Mouse (Mus musculus): ENCODE measurements around the gene Zfand3.

Zfand3 gene

GRCm38 (mm10) chr17:30053463-30053862 lies 48.9 kb downstream of the Zfand3 start:
- DNase-seq (ENCODE audit: low spot score) = no peak

DNA sequence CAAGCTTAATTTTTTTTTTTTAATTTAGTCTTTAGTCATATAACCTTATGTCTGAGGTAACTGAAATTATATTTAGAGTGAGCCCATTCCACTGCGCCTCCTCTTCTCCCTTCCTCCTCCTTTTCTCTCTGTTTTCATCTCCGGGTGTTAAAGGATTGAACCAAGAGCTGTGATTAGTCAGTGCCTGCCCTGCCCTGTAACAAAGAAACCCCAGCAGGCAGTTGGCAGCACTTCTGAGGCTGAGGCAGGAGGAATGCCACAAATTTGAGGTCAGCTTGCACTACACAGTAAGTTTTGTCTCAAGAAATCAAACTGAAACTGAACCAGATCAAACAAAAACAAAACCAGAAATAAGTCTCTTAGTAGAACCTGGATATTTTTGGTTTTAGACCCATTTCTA lies 49.3 kb downstream of the Zfand3 start:
- DNase-seq (ENCODE audit: low spot score) = no peak

DNA sequence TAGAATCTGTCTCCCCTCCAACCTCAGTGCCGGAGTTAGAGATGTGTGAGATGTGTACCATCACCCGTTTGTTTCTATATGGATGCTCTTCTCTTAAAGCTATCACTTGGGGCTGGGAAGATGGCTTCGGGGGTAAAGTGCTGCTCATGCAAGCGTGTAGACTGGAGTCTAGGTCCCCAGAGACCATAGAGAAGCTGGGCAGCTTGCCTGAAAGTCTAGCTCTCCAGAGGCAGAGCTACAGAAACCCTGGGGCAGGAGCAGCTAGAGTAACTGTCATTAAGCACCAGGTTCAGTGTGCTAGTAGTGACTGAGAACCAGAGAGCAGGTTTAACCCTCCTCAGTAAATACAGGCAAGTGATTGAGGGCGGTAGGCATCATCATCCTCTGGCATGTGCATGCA lies 51.7 kb downstream of the Zfand3 start:
- no peak for DNase-seq (ENCODE audit: low spot score)

- DNase-seq (ENCODE audit: low spot score) = no peak
Observed at GRCm38 (mm10) chr17:30058594-30058993, 54.1 kb downstream of the Zfand3 start.

DNA sequence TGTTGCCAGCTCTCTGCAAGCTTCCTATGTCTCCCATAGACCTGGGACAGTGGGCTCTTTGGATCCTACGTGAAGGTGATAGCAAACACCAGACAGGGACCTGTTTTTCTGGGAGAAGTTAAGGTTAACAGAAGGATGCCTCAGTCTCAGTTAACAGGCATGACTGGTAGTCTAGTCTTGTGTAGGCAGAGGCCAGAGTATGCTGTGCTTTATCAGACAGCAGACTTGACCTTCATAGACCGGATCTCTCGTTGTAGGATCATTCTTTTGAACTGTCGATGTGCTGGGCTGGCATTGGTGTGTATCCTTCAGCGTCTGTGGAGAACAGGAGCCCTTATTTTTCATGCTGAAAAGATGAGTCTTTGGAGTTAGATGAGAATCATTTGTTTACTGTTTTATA lies 54.5 kb downstream of the Zfand3 start:
- DNase-seq (ENCODE audit: low spot score) = no peak

GRCm38 (mm10) chr17:30061100-30061837 lies 56.7 kb downstream of the Zfand3 start:
- DNase-seq (ENCODE audit: low spot score) = no peak

GRCm38 (mm10) chr17:30063849-30064248 lies 59.3 kb downstream of the Zfand3 start:
- no peak for DNase-seq (ENCODE audit: low spot score)

DNA sequence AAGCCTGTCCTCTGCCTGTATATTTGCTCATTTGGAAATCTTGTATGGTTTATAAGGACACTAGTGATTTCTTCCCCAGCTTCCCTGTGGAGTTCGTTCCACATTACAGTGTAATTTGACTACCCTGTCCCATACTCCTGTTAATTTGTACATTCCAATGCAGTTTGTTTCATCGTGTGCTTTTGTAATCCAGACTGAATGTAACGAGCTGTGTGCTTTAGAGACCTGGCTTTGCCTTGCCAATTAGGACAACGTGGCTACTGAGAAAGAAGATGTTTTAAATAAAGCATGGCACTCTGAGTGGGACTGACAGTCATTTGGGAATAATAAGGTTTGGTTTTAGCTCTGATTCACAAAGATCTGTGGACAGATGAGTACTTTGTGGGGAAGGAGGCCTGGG lies 60.2 kb downstream of the Zfand3 start:
- peak; percentile 22 for DNase-seq (ENCODE audit: low spot score)

GRCm38 (mm10) chr17:30069776-30070175 lies 65.2 kb downstream of the Zfand3 start:
- no peak for DNase-seq (ENCODE audit: low spot score)

- no peak for DNase-seq (ENCODE audit: low spot score)
Observed at GRCm38 (mm10) chr17:30070631-30071030, 66.1 kb downstream of the Zfand3 start.

GRCm38 (mm10) chr17:30072613-30073012 lies 68.1 kb downstream of the Zfand3 start:
- DNase-seq (ENCODE audit: low spot score) = no peak

DNA sequence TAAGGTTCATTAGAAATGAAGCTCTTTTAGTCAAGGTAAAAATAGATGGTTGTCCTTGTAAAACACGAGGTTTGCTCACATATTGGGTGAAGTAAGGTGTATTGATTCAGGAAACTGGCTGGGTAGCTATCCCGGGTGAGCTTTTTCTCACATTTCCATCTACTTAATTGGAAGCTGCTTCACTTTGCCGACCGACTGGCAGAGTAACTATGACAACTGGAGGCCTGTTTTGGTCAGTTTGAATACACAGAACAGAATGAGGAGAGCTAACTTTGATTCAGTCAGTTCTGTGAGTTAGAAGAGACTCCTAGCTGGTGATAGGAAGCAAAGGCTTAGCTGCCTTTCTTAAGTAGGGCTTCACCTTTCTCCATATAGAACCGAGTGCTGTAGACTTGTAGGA lies 71.4 kb downstream of the Zfand3 start:
- DNase-seq (ENCODE audit: low spot score) = no peak

- DNase-seq (ENCODE audit: low spot score) = no peak
Observed at GRCm38 (mm10) chr17:30084007-30084406, 79.5 kb downstream of the Zfand3 start.

DNA sequence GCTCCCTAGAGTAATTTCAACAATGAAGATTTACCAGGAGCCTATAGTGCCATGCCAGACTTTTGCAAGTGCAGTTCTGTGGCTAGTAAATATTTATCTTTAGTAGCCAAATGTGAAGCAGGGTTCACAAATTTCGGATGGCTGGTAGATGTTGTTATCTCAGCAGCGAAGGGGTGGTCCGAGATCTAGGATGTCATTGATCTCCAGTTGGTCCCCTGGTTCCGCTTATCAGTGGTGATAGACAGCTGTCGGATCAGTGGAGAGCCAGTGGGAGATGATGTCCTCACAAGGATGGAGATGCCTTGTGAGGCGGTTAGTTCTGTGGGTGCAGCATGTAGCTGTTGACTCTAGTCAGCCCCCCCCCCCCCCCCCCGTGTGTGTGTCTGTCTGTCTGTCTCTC lies 82.2 kb downstream of the Zfand3 start:
- no peak for DNase-seq (ENCODE audit: low spot score)

GRCm38 (mm10) chr17:30088431-30088830 lies 83.9 kb downstream of the Zfand3 start:
- DNase-seq (ENCODE audit: low spot score) = no peak

DNA sequence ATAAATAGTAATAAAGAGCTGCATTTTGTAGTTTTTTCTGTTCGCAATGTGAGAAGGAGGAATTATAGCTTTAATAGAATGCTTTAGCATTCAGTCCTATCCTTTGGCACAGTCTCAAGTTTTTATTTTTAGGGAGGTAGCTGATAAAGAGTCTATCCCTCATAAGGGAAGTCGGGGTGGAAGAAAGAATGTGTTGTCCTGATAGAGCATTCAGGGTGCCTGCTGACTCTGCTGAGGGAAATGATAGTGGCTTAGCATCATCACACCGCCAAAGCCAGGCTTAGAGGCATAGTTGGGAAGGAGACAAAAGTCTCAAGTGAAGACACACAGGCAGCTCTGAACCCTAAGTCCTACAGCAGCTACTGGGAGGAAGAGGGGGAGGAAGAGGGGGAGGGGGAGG lies 85.9 kb downstream of the Zfand3 start:
- no peak for DNase-seq (ENCODE audit: low spot score)

GRCm38 (mm10) chr17:30093148-30093749 lies 88.7 kb downstream of the Zfand3 start:
- DNase-seq (ENCODE audit: low spot score) = no peak

- no peak for DNase-seq (ENCODE audit: low spot score)
Observed at GRCm38 (mm10) chr17:30097156-30097555, 92.6 kb downstream of the Zfand3 start.

DNA sequence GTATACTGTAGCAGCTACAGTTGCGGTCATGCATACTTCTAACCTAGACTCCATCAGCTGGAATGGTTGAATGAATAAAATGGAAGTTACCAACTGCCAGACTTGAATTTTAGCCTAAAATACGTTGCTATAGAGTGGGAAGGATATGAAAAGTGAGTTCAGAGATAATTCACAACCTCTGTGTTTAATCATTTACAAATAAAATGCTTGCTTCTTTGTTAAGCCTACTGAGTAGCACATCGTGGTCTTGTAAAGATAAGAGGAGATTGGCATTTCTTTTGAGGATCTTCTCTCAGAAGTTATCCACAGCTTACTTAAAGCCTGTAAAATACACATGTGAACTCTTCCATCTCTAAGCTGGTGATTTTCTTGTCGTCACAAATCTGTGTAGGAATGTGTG lies 93.1 kb downstream of the Zfand3 start:
- DNase-seq (ENCODE audit: low spot score) = no peak

DNA sequence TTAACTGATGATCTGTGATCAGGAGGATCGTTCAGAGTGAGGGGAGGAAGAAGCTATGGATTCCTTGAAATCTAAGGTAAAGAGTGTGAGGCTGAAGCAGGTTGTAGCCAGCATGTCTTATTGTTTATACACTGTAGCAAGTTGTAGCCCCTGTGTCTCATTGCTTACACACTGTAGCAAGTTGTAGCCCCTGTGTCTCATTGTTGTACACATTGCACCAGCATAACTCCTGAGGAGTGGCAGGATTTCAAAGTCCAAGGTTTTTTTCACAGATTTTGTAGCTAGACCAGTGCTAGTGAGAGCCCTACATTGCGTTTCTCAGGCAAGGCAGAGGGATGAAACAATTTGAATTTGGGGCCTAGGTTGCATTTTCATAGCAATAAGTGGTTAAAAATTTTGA lies 95.1 kb downstream of the Zfand3 start:
- no peak for DNase-seq (ENCODE audit: low spot score)

DNA sequence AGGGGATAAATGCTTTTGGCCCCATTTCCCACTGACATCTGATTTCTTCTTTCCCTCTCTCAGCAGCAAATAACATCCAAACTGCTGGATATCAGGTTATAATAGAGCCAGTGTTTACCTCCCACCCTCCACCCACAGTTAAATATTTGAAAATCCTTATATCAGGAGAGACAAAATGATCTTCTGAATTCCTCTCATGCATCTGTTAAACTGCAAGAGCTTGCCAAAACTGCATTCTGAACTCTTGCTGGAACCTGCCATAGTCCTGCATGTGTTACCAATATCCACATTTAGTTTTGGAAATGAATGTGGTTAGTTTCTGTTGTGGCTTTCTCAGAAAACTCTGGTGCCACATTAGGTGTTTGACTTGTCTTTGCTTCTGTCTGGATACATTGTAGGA lies 97.3 kb downstream of the Zfand3 start:
- no peak for DNase-seq (ENCODE audit: low spot score)

- no peak for DNase-seq (ENCODE audit: low spot score)
Observed at GRCm38 (mm10) chr17:30103005-30103404, 98.5 kb downstream of the Zfand3 start.

DNA sequence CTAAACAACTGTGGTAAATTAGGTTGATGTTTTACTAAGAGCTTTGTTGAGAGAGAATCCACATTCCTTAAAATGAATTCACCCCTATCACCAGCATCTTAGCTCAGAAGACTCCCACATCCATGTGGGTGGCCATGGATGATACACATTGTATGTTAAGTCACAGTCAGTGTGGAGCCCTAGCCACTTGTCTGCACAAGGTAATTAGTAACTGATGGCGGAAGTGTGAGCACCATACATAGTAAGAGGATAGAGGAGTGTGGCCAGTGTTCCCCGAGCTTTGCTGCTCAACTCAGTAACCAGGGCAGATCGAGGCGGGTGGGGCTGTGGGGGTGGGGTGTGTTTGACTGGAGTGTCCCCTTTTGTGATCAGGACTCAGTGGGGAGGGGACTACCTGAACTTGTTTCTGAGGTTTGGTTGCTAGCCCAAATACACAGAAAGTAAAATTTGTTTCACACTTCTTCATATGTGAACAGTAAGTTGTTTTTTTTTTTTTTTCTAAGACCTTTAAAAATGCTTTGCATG lies 99.2 kb downstream of the Zfand3 start:
- DNase-seq (ENCODE audit: low spot score) = no peak

GRCm38 (mm10) chr17:30105369-30105768 lies 100.8 kb downstream of the Zfand3 start:
- peak; percentile 37 for DNase-seq (ENCODE audit: low spot score)

Measured in embryo, embryonic 10.5 days (tissue).